Mouse (Mus musculus): ENCODE results near the gene 4933417A18Rik. TPM values are rescaled to one million over a fixed set of nuclear protein-coding genes. Genes with fewer than 3 reads are reported as not detected.

4933417A18Rik gene
- polyA plus RNA-seq, 1 experiment from 2014 or later, result not detected

GRCm38 (mm10) chr13:34991581-34992273, 67.5 kb downstream of the 4933417A18Rik start:
- H3K4me2 ChIP-seq (replicated peaks; ENCODE audit: low read depth), result no peak overlapping the region
- no peak for TF ChIP-seq CTCF (IDR thresholded peaks at IDR 0.05; ENCODE audit: low read depth)
- no peak for TF ChIP-seq EP300 (optimal IDR thresholded peaks at IDR 0.05)

GRCm38 (mm10) chr13:34993085-34993484, 68.9 kb downstream of the 4933417A18Rik start:
- H3K36me3 ChIP-seq (ENCODE audit: control insufficient read depth, insufficient read depth, low read length), result peaks cover 1% of the 10 kb centered on the region; the same call in 1 of the 2 replicates
- H3K9me3 ChIP-seq (ENCODE audit: control insufficient read depth, low read length), result no peaks in the 10 kb centered on the region
- H3K4me2 ChIP-seq (replicated peaks; ENCODE audit: low read depth), result peak overlapping the region; percentile 54
- H3K4me1 ChIP-seq (replicated peaks; ENCODE audit: control insufficient read depth, insufficient read depth), result 0 out of 2 replicates have a peak, but pooled peaks cover 2% of the 10 kb centered on the region
- 65% methylated on average over 4 of the region's 4 CpGs for WGBS
- H3K27me3 ChIP-seq (ENCODE audit: control insufficient read depth, insufficient read depth, low read length), result no peaks in the 10 kb centered on the region
- ATAC-seq (ENCODE audit: low FRiP score, low TSS enrichment) (no peak), DNase-seq (ENCODE audit: low spot score) (no peak)
- peak overlapping the region; percentile 9; the same call in 1 of the 2 replicates for H3K9ac ChIP-seq (ENCODE audit: low read length)
- peak overlapping the region; percentile 65 for H3K4me3 ChIP-seq (ENCODE audit: low read depth, low read length)
- TF ChIP-seq EP300 (optimal IDR thresholded peaks at IDR 0.05), result no peak
- TF ChIP-seq CTCF (IDR thresholded peaks at IDR 0.05; ENCODE audit: low read depth), result no peak
- H3K27ac ChIP-seq (replicated peaks), result no peak overlapping the region; the same call in 1 of the 2 replicates

More at GRCm38 (mm10) chr13:34991581-34992273, 67.5 kb downstream of the 4933417A18Rik start:
- no peak overlapping the region for H3K27ac ChIP-seq (replicated peaks)
- no peak for DNase-seq (ENCODE audit: low spot score)
- H3K36me3 ChIP-seq (ENCODE audit: control insufficient read depth, insufficient read depth, low read length), result peaks cover 8% of the 10 kb centered on the region
- WGBS, result 65% methylated on average over 4 of the region's 4 CpGs
- no peaks in the 10 kb centered on the region for H3K9me3 ChIP-seq (ENCODE audit: control insufficient read depth, low read length)
- no peak overlapping the region for H3K4me3 ChIP-seq (ENCODE audit: low read depth, low read length)
- no peaks in the 10 kb centered on the region for H3K27me3 ChIP-seq (ENCODE audit: control insufficient read depth, insufficient read depth, low read length)
- H3K9ac ChIP-seq (ENCODE audit: low read length), result no peak overlapping the region
- 0 out of 2 replicates have a peak, but pooled peaks cover 2% of the 10 kb centered on the region for H3K4me1 ChIP-seq (replicated peaks; ENCODE audit: control insufficient read depth, insufficient read depth)
- ATAC-seq (ENCODE audit: low FRiP score, low TSS enrichment), result no peak

- TF ChIP-seq EP300 (optimal IDR thresholded peaks at IDR 0.05) (no peak), CTCF (IDR thresholded peaks at IDR 0.05; ENCODE audit: low read depth) (no peak)
- 0% methylated on average over 22 of the region's 22 CpGs for WGBS
- H3K27ac ChIP-seq (replicated peaks), result peak overlapping the region; percentile 94
- ATAC-seq (ENCODE audit: low FRiP score, low TSS enrichment), result peak; percentile 46
- H3K27me3 ChIP-seq (ENCODE audit: control insufficient read depth, insufficient read depth, low read length), result no peaks in the 10 kb centered on the region
- no peak for DNase-seq (ENCODE audit: low spot score)
- 0 out of 2 replicates have a peak, but pooled peaks cover 2% of the 10 kb centered on the region for H3K4me1 ChIP-seq (replicated peaks; ENCODE audit: control insufficient read depth, insufficient read depth)
- peak overlapping the region; percentile 86 for H3K9ac ChIP-seq (ENCODE audit: low read length)
- no peaks in the 10 kb centered on the region for H3K36me3 ChIP-seq (ENCODE audit: control insufficient read depth, insufficient read depth, low read length)
- H3K4me2 ChIP-seq (replicated peaks; ENCODE audit: low read depth), result peak overlapping the region; percentile 54
- no peaks in the 10 kb centered on the region for H3K9me3 ChIP-seq (ENCODE audit: control insufficient read depth, low read length)
- H3K4me3 ChIP-seq (ENCODE audit: low read depth, low read length), result peak overlapping the region; percentile 65
Observed at GRCm38 (mm10) chr13:34993595-34993982, 69.4 kb downstream of the 4933417A18Rik start.

- no peaks in the 10 kb centered on the region for H3K27me3 ChIP-seq (ENCODE audit: control insufficient read depth, insufficient read depth, low read length)
- peak overlapping the region; percentile 86 for H3K9ac ChIP-seq (ENCODE audit: low read length)
- TF ChIP-seq EP300 (optimal IDR thresholded peaks at IDR 0.05), result peak; percentile 85
- no peak; the same call in 1 of the 2 replicates for TF ChIP-seq CTCF (IDR thresholded peaks at IDR 0.05; ENCODE audit: low read depth)
- H3K4me1 ChIP-seq (replicated peaks; ENCODE audit: control insufficient read depth, insufficient read depth), result 0 out of 2 replicates have a peak, but pooled peaks cover 2% of the 10 kb centered on the region
- ATAC-seq (ENCODE audit: low FRiP score, low TSS enrichment) (peak; percentile 97), DNase-seq (ENCODE audit: low spot score) (peak; percentile 98)
- WGBS, result 1% methylated on average over 33 of the region's 33 CpGs
- H3K27ac ChIP-seq (replicated peaks), result peak overlapping the region; percentile 94
- no peaks in the 10 kb centered on the region for H3K36me3 ChIP-seq (ENCODE audit: control insufficient read depth, insufficient read depth, low read length)
- H3K9me3 ChIP-seq (ENCODE audit: control insufficient read depth, low read length), result no peaks in the 10 kb centered on the region
- peak overlapping the region; percentile 54 for H3K4me2 ChIP-seq (replicated peaks; ENCODE audit: low read depth)
- peak overlapping the region; percentile 65 for H3K4me3 ChIP-seq (ENCODE audit: low read depth, low read length)
Observed at GRCm38 (mm10) chr13:34993983-34994811, 70.0 kb downstream of the 4933417A18Rik start.

- no peak for DNase-seq (ENCODE audit: low spot score)
- Histone ChIP-seq H3K4me1 (replicated peaks; ENCODE audit: control insufficient read depth, insufficient read depth) (0 out of 2 replicates have a peak, but pooled peaks cover 2% of the 10 kb centered on the region), H3K27ac (replicated peaks) (no peak overlapping the region), H3K9ac (ENCODE audit: low read length) (no peak overlapping the region), H3K27me3 (ENCODE audit: control insufficient read depth, insufficient read depth, low read length) (no peaks in the 10 kb centered on the region), H3K4me2 (replicated peaks; ENCODE audit: low read depth) (no peak overlapping the region), H3K9me3 (ENCODE audit: control insufficient read depth, low read length) (no peaks in the 10 kb centered on the region), H3K4me3 (ENCODE audit: low read depth, low read length) (no peak overlapping the region), H3K36me3 (ENCODE audit: control insufficient read depth, insufficient read depth, low read length) (no peaks in the 10 kb centered on the region)
- TF ChIP-seq EP300 (optimal IDR thresholded peaks at IDR 0.05) (no peak), CTCF (IDR thresholded peaks at IDR 0.05; ENCODE audit: low read depth) (no peak)
- 40% methylated on average over 2 of the region's 2 CpGs for WGBS
- no peak for ATAC-seq (ENCODE audit: low FRiP score, low TSS enrichment)
Observed at GRCm38 (mm10) chr13:34995925-34996324, 71.7 kb downstream of the 4933417A18Rik start.

Other genes with a start within 250 kb of the 4933417A18Rik start
- gene Fam50b, start 189.6 kb upstream of the 4933417A18Rik start, polyA plus RNA-seq (2015; fragmentation: Nextera tagmentation; extraction: Ambion mirVana), result 0.07 TPM in 1 of 2 replicates, not detected in the other
- gene Prpf4b, start 49.1 kb upstream of the 4933417A18Rik start, polyA plus RNA-seq (2015; fragmentation: Nextera tagmentation; extraction: Ambion mirVana), result 37.7 and 42.7 TPM in 2 replicates
- gene Fam217a, start 99 bp upstream of the 4933417A18Rik start, polyA plus RNA-seq (2015; fragmentation: Nextera tagmentation; extraction: Ambion mirVana), result 0.78 and 0.96 TPM in 2 replicates
- 1.3 and 1.5 TPM in 2 replicates for gene Eci3, start 39.4 kb downstream of the 4933417A18Rik start, polyA plus RNA-seq (2015; fragmentation: Nextera tagmentation; extraction: Ambion mirVana)
- 161 and 163 TPM in 2 replicates for gene Eci2, start 102.7 kb downstream of the 4933417A18Rik start, polyA plus RNA-seq (2015; fragmentation: Nextera tagmentation; extraction: Ambion mirVana)